In genomic region chr16:10399160-10399559, GRCm38 (mm10) we compare ENCODE assay signal across 9 mouse cellular contexts. TPM values are rescaled to one million over a fixed set of nuclear protein-coding genes. Genes with fewer than 3 reads are reported as not detected.
A peak's percentile ranks its signal among the peaks of the same experiment; 100 is the strongest.
DNase-seq lines count a peak whose midpoint lies in the region; ATAC-seq lines count a peak whose summit lies in the region.
"Had no signal": no experiment of that assay in that cellular context is flagged by ENCODE, and none has a peak within 500 bp of the region (broad histone marks: within the 10 kb centered on the region; RNA-seq: fewer than 3 reads in every experiment).

No protein-coding gene starts in this region.

- H3K27ac ChIP-seq in heart, embryonic 11.5 days (ENCODE audit: low read depth, low read length) = no peak overlapping the region
- H3K27ac ChIP-seq in forebrain, embryonic 11.5 days (ENCODE audit: low read depth, low read length) = no peak overlapping the region
- H3K27ac ChIP-seq in midbrain, embryonic 13.5 days = no peak overlapping the region
- H3K27ac ChIP-seq: neural tube, embryonic 13.5 days had no signal

- H3K4me2 ChIP-seq in heart, embryonic 11.5 days = no peak overlapping the region
- H3K4me2 ChIP-seq in forebrain, embryonic 11.5 days (ENCODE audit: low read depth, low read length, severe bottlenecking) = no peak overlapping the region
- H3K4me2 ChIP-seq in midbrain, embryonic 13.5 days (replicated peaks) = no peak overlapping the region
- H3K4me2 ChIP-seq: neural tube, embryonic 13.5 days had no signal

- peak; percentile 63 to 94 for DNase-seq in heart, adult 18-20 months
- peak; percentile 60 for DNase-seq in c-Kit-negative CD71-positive TER-119-positive erythroid progenitor cells, embryonic 14.5 days (ENCODE audit: low read depth, low spot score)
- DNase-seq in forebrain, embryonic 11.5 days (ENCODE audit: low spot score) = peak; percentile 91
- peak; percentile 79 to 89 for DNase-seq in left cerebral cortex, adult 18-20 months (ENCODE audit: low spot score in 2 of 2)
- DNase-seq in spleen, postnatal 14 days (ENCODE audit: low spot score in 2 of 2) = peak; percentile 59 to 74

- H3K9ac ChIP-seq in heart, embryonic 11.5 days (ENCODE audit: low read depth, low read length) = no peak overlapping the region
- no peak overlapping the region for H3K9ac ChIP-seq in forebrain, embryonic 11.5 days (ENCODE audit: low read length)
- no peak overlapping the region for H3K9ac ChIP-seq in midbrain, embryonic 13.5 days (replicated peaks)
- H3K9ac ChIP-seq: neural tube, embryonic 13.5 days had no signal

- 30% methylated on average over 7 of the region's 7 CpGs for WGBS in heart, embryonic 11.5 days (ENCODE audit: insufficient replicate concordance)
- 31% methylated on average over 7 of the region's 7 CpGs for WGBS in forebrain, embryonic 11.5 days
- WGBS in midbrain, embryonic 13.5 days = 35% methylated on average over 7 of the region's 7 CpGs

- no peaks in the 10 kb centered on the region for H3K36me3 ChIP-seq in heart, embryonic 11.5 days (ENCODE audit: control insufficient read depth, insufficient read depth, low read length)
- no peaks in the 10 kb centered on the region for H3K36me3 ChIP-seq in forebrain, embryonic 11.5 days (ENCODE audit: control insufficient read depth, insufficient read depth, low read length)
- no peaks in the 10 kb centered on the region for H3K36me3 ChIP-seq in midbrain, embryonic 13.5 days
- H3K36me3 ChIP-seq: neural tube, embryonic 13.5 days had no signal

- H3K9me3 ChIP-seq in heart, embryonic 11.5 days (replicated peaks; ENCODE audit: control insufficient read depth, low read length) = no peaks in the 10 kb centered on the region
- no peaks in the 10 kb centered on the region for H3K9me3 ChIP-seq in forebrain, embryonic 11.5 days (ENCODE audit: control insufficient read depth, low read length)
- H3K9me3 ChIP-seq in midbrain, embryonic 13.5 days = no peaks in the 10 kb centered on the region
- H3K9me3 ChIP-seq: neural tube, embryonic 13.5 days had no signal

- no peak overlapping the region for H3K4me3 ChIP-seq in heart, embryonic 11.5 days (ENCODE audit: low read depth, low read length)
- no peak overlapping the region for H3K4me3 ChIP-seq in forebrain, embryonic 11.5 days (ENCODE audit: low read depth, low read length)
- H3K4me3 ChIP-seq in midbrain, embryonic 13.5 days (replicated peaks) = no peak overlapping the region
- H3K4me3 ChIP-seq: neural tube, embryonic 13.5 days had no signal

- H3K4me1 ChIP-seq in heart, embryonic 11.5 days (ENCODE audit: control insufficient read depth, insufficient read depth, low read length) = no peaks in the 10 kb centered on the region
- no peaks in the 10 kb centered on the region for H3K4me1 ChIP-seq in forebrain, embryonic 11.5 days (replicated peaks; ENCODE audit: control insufficient read depth, insufficient read depth, low read length)
- H3K4me1 ChIP-seq in midbrain, embryonic 13.5 days (replicated peaks) = peaks cover 8% of the 10 kb centered on the region

- ATAC-seq in heart, embryonic 11.5 days (replicated peaks; ENCODE audit: insufficient number of reproducible peaks, low FRiP score, low TSS enrichment) = no peak
- no peak for ATAC-seq in forebrain, embryonic 11.5 days (replicated peaks; ENCODE audit: low FRiP score)
- ATAC-seq in hematopoietic stem cell, adult 5-6 weeks (replicated peaks in 1 of 2; ENCODE audit: insufficient read depth in 1 of 2, low FRiP score in 2 of 2, low TSS enrichment in 1 of 2, low read depth in 1 of 2, poor library complexity in 2 of 2, severe bottlenecking in 2 of 2) = peak; percentile 71 to 85
- ATAC-seq in midbrain, embryonic 13.5 days = 0 out of 2 replicates have a peak, but pooled peaks have one; percentile 43

- H3K27me3 ChIP-seq in heart, embryonic 11.5 days (ENCODE audit: control insufficient read depth, insufficient read depth, low read length) = peaks cover 6% of the 10 kb centered on the region
- H3K27me3 ChIP-seq in forebrain, embryonic 11.5 days (ENCODE audit: control insufficient read depth, insufficient read depth, low read length) = peaks cover 6% of the 10 kb centered on the region; the same call in 1 of the 2 replicates
- H3K27me3 ChIP-seq in midbrain, embryonic 13.5 days = 0 out of 2 replicates have a peak, but pooled peaks cover 8% of the 10 kb centered on the region

RNA-seq across cellular contexts. Expression of gene Tekt5, which starts 3.9 kb away (rescaled TPM):
- total RNA-seq in heart, adult 18-20 months (2021) = not detected
- 0.17 and 0.23 TPM in 2 replicates for polyA plus RNA-seq in heart, embryonic 11.5 days (2014; fragmentation: Nextera tagmentation; extraction: Ambion mirVana)
- 0.15 TPM in 1 of 2 replicates, not detected in the other for polyA plus RNA-seq in forebrain, embryonic 11.5 days (2014; fragmentation: Nextera tagmentation; extraction: Ambion mirVana)
- total RNA-seq in hematopoietic stem cell, adult 5-6 weeks (2017) = not detected in 2 replicates
- total RNA-seq in left cerebral cortex, adult 18-20 months (2021) = 10 to 100 TPM in 1 of 2 experiments, 1 to 10 TPM in 1; 9.0 to 10.7 TPM
- polyA plus RNA-seq in midbrain, embryonic 13.5 days (2015; fragmentation: Nextera tagmentation; extraction: Ambion mirVana) = 2.1 and 2.9 TPM in 2 replicates

RNA-seq across cellular contexts. Expression of gene Nubp1, which starts 12.6 kb away (rescaled TPM):
- 1 to 10 TPM; 7.7 to 8.4 TPM for total RNA-seq in heart, adult 18-20 months (2021)
- polyA plus RNA-seq in heart, embryonic 11.5 days (2014; fragmentation: Nextera tagmentation; extraction: Ambion mirVana) = 47.2 and 49.8 TPM in 2 replicates
- 69.1 and 71.3 TPM in 2 replicates for polyA plus RNA-seq in forebrain, embryonic 11.5 days (2014; fragmentation: Nextera tagmentation; extraction: Ambion mirVana)
- total RNA-seq in hematopoietic stem cell, adult 5-6 weeks (2017) = 35.9 and 42.6 TPM in 2 replicates
- total RNA-seq in left cerebral cortex, adult 18-20 months (2021) = 10 to 100 TPM; 16.3 to 18.5 TPM
- 52.2 and 53.3 TPM in 2 replicates for polyA plus RNA-seq in midbrain, embryonic 13.5 days (2015; fragmentation: Nextera tagmentation; extraction: Ambion mirVana)

RNA-seq across cellular contexts. Expression of gene Tvp23a, which starts 48.0 kb away (rescaled TPM):
- under 1 TPM; 0.10 to 0.26 TPM for total RNA-seq in heart, adult 18-20 months (2021)
- polyA plus RNA-seq in heart, embryonic 11.5 days (2014; fragmentation: Nextera tagmentation; extraction: Ambion mirVana) = 4.5 and 6.3 TPM in 2 replicates
- polyA plus RNA-seq in forebrain, embryonic 11.5 days (2014; fragmentation: Nextera tagmentation; extraction: Ambion mirVana) = 22.8 and 23.8 TPM in 2 replicates
- total RNA-seq in hematopoietic stem cell, adult 5-6 weeks (2017) = 0.19 TPM in 1 of 2 replicates, not detected in the other
- 10 to 100 TPM; 28.1 to 28.2 TPM for total RNA-seq in left cerebral cortex, adult 18-20 months (2021)
- polyA plus RNA-seq in midbrain, embryonic 13.5 days (2015; fragmentation: Nextera tagmentation; extraction: Ambion mirVana) = 42.9 and 44.1 TPM in 2 replicates

Comparison
In these comparisons a context has a peak if more than half of its experiments do, and no peak if none do; other contexts are left out.
1. ATAC-seq: peak in hematopoietic stem cell, adult 5-6 weeks (2 of 2) and midbrain, embryonic 13.5 days (single experiment); none in heart, embryonic 11.5 days (single experiment) and forebrain, embryonic 11.5 days (single experiment).
2. RNA of gene Tvp23a, which starts 48.0 kb away (total RNA-seq): 28.1 to 28.2 TPM in left cerebral cortex, adult 18-20 months; 0.10 to 0.26 TPM in heart, adult 18-20 months and 0.19 TPM in hematopoietic stem cell, adult 5-6 weeks; every median in the first group is over 10 times any median in the second.
3. Peak in every context shown above with its lines, with median percentiles within 50 percentile points of each other: DNase-seq.